ENCODE assay signal across 8 mouse cellular contexts in the genomic region with DNA sequence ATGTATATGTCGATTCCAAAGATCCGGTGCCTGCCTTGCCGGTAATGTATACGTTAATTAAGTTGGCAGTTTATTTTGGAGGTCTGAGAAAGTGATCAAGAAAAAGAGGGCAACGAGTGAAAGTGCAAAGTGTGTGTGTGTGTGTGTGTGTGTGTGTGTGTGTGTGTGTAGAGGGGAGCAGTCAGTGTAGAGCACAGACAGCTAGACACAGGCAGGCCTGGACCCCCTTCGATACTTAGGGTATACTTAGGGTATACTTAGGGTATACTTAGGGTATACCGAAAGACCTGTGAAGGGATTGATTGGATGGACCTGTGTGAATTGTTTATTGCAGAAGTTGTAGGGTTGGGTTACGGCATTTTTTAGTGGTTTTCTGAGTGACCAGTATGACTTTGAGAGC. TPM values are rescaled to one million over a fixed set of nuclear protein-coding genes. Genes with fewer than 3 reads are reported as not detected.
DNase-seq lines count a peak whose midpoint lies in the region; ATAC-seq lines count a peak whose summit lies in the region.

No protein-coding gene starts in this region.

- 24% methylated on average over 8 of the region's 8 CpGs for WGBS in hindbrain, embryonic 16.5 days
- WGBS in midbrain, embryonic 12.5 days = 31% methylated on average over 8 of the region's 8 CpGs

- no peak overlapping the region for H3K27ac ChIP-seq in hindbrain, embryonic 16.5 days (ENCODE audit: low read depth, low read length)
- no peak overlapping the region for H3K27ac ChIP-seq in midbrain, embryonic 12.5 days (replicated peaks)

- no peak for ATAC-seq in CD4-positive, CD25-positive, alpha-beta regulatory T cell, adult 4 months
- no peak for ATAC-seq in hindbrain, embryonic 16.5 days
- 0 out of 2 replicates have a peak, but pooled peaks have one; percentile 32 for ATAC-seq in midbrain, embryonic 12.5 days (ENCODE audit: low FRiP score, low read depth)

- peak overlapping the region; percentile 82 for H3K4me3 ChIP-seq in hindbrain, embryonic 16.5 days (ENCODE audit: low read length)
- peak overlapping the region; percentile 79 for H3K4me3 ChIP-seq in midbrain, embryonic 12.5 days

- H3K4me1 ChIP-seq in hindbrain, embryonic 16.5 days (ENCODE audit: control insufficient read depth, insufficient read depth, low read depth, low read length) = peaks cover 7% of the 10 kb centered on the region
- H3K4me1 ChIP-seq in midbrain, embryonic 12.5 days = peaks cover 8% of the 10 kb centered on the region

- peak; percentile 12 for DNase-seq in CD4-positive, CD25-positive, alpha-beta regulatory T cell, adult 2 months (ENCODE audit: low read depth, low spot score)
- DNase-seq in spleen, postnatal 10 days (ENCODE audit: low spot score in 2 of 2) = peak; percentile 8 to 14
- no peak for DNase-seq in spleen, postnatal 14 days (ENCODE audit: low spot score in 2 of 2)
- no peak for DNase-seq in frontal cortex, postnatal 14 days (ENCODE audit: low spot score in 2 of 2)
- no peak for DNase-seq in spleen, adult 12 weeks (ENCODE audit: low spot score)

- peaks cover 21% of the 10 kb centered on the region for H3K36me3 ChIP-seq in hindbrain, embryonic 16.5 days (ENCODE audit: control insufficient read depth, insufficient read depth, low read length)
- peaks cover 25% of the 10 kb centered on the region for H3K36me3 ChIP-seq in midbrain, embryonic 12.5 days

- H3K9ac ChIP-seq in hindbrain, embryonic 16.5 days (ENCODE audit: low read depth, low read length) = peak overlapping the region; percentile 85; the same call in 1 of the 2 replicates
- H3K9ac ChIP-seq in midbrain, embryonic 12.5 days (replicated peaks) = peak overlapping the region; percentile 73

- peak overlapping the region; percentile 85 for H3K4me2 ChIP-seq in hindbrain, embryonic 16.5 days (ENCODE audit: low read length)
- peak overlapping the region; percentile 63 for H3K4me2 ChIP-seq in midbrain, embryonic 12.5 days (replicated peaks)

- no peaks in the 10 kb centered on the region for H3K9me3 ChIP-seq in hindbrain, embryonic 16.5 days (ENCODE audit: control insufficient read depth, low read length)
- no peaks in the 10 kb centered on the region for H3K9me3 ChIP-seq in midbrain, embryonic 12.5 days

- H3K27me3 ChIP-seq in hindbrain, embryonic 16.5 days (replicated peaks; ENCODE audit: control insufficient read depth, insufficient read depth, low read length) = no peaks in the 10 kb centered on the region
- H3K27me3 ChIP-seq in midbrain, embryonic 12.5 days = no peaks in the 10 kb centered on the region

RNA-seq across cellular contexts. Expression of a gene that starts 0.8 kb away (rescaled TPM):
- 10 to 100 TPM; 23.6 to 28.9 TPM for polyA plus RNA-seq in CD4-positive, CD25-positive, alpha-beta regulatory T cell, adult 4 months (2017; shearing (Covaris generic))
- polyA plus RNA-seq in hindbrain, embryonic 16.5 days (2015; fragmentation: Nextera tagmentation; extraction: Ambion mirVana) = 60.0 and 65.2 TPM in 2 replicates
- 59.3 and 60.8 TPM in 2 replicates for polyA plus RNA-seq in midbrain, embryonic 12.5 days (2016; fragmentation: Nextera tagmentation; extraction: Ambion mirVana)

RNA-seq across cellular contexts. Expression of a gene that starts 47.7 kb away (rescaled TPM):
- polyA plus RNA-seq in CD4-positive, CD25-positive, alpha-beta regulatory T cell, adult 4 months (2017; shearing (Covaris generic)) = under 1 TPM; 0.10 to 0.27 TPM
- polyA plus RNA-seq in hindbrain, embryonic 16.5 days (2015; fragmentation: Nextera tagmentation; extraction: Ambion mirVana) = 37.1 and 38.5 TPM in 2 replicates
- 10.9 and 12.5 TPM in 2 replicates for polyA plus RNA-seq in midbrain, embryonic 12.5 days (2016; fragmentation: Nextera tagmentation; extraction: Ambion mirVana)

Comparison
In these comparisons a context has a peak if more than half of its experiments do, and no peak if none do; other contexts are left out.
1. DNase-seq: peak in CD4-positive, CD25-positive, alpha-beta regulatory T cell, adult 2 months (single experiment) and spleen, postnatal 10 days (2 of 2); none in spleen, postnatal 14 days (0 of 2), frontal cortex, postnatal 14 days (0 of 2) and spleen, adult 12 weeks (single experiment).